In genomic region chr7:66955455-66955919, GRCm38 (mm10) we compare ENCODE assay signal across 8 mouse cellular contexts.
DNase-seq lines count a peak whose midpoint lies in the region; ATAC-seq and TF ChIP-seq lines count a peak whose summit lies in the region.

No protein-coding gene starts in this region.

- no peaks in the 10 kb centered on the region for H3K4me1 ChIP-seq in hindbrain, postnatal 0 days (ENCODE audit: insufficient read depth, low read length)
- peaks cover 9% of the 10 kb centered on the region; the same call in 1 of the 2 replicates for H3K4me1 ChIP-seq in liver, embryonic 12.5 days
- H3K4me1 ChIP-seq in forebrain, embryonic 12.5 days, result no peaks in the 10 kb centered on the region

- H3K27me3 ChIP-seq in hindbrain, postnatal 0 days (ENCODE audit: insufficient read depth, low read length), result no peaks in the 10 kb centered on the region
- no peaks in the 10 kb centered on the region for H3K27me3 ChIP-seq in liver, embryonic 12.5 days (replicated peaks)
- H3K27me3 ChIP-seq in forebrain, embryonic 12.5 days, result no peaks in the 10 kb centered on the region

- no peak for ATAC-seq in cerebellum, adult (ENCODE audit: insufficient number of reproducible peaks, low FRiP score, low TSS enrichment)
- peak; percentile 48; the same call in 1 of the 2 replicates for ATAC-seq in hindbrain, postnatal 0 days
- peak; percentile 64 for ATAC-seq in liver, embryonic 12.5 days
- ATAC-seq in megakaryocyte, adult 5-6 weeks (ENCODE audit: poor library complexity, severe bottlenecking), result no peak
- ATAC-seq in forebrain, embryonic 12.5 days (ENCODE audit: low FRiP score), result no peak

- 42% methylated on average over 8 of the region's 8 CpGs for WGBS in hindbrain, postnatal 0 days
- WGBS in liver, embryonic 12.5 days (ENCODE audit: insufficient replicate concordance), result 50% methylated on average over 8 of the region's 8 CpGs
- 62% methylated on average over 8 of the region's 8 CpGs for WGBS in forebrain, embryonic 12.5 days

- peak; percentile 37 to 48 for DNase-seq in cerebellum, postnatal 10 days
- peak; percentile 56 for DNase-seq in fibroblast of lung, adult 2 months (ENCODE audit: low read depth)
- DNase-seq in hindbrain, postnatal 0 days (ENCODE audit: low spot score), result peak; percentile 20
- DNase-seq in urinary bladder, postnatal 14 days (ENCODE audit: low spot score), result no peak

- H3K36me3 ChIP-seq in hindbrain, postnatal 0 days (ENCODE audit: insufficient read depth, low read length), result no peaks in the 10 kb centered on the region
- H3K36me3 ChIP-seq in liver, embryonic 12.5 days, result no peaks in the 10 kb centered on the region
- no peaks in the 10 kb centered on the region for H3K36me3 ChIP-seq in forebrain, embryonic 12.5 days (replicated peaks)

- no peak overlapping the region for H3K9ac ChIP-seq in hindbrain, postnatal 0 days (replicated peaks; ENCODE audit: low read length)
- no peak overlapping the region for H3K9ac ChIP-seq in liver, embryonic 12.5 days
- no peak overlapping the region for H3K9ac ChIP-seq in forebrain, embryonic 12.5 days

- no peak for TF ChIP-seq CTCF in hindbrain, postnatal 0 days (IDR thresholded peaks at IDR 0.05; ENCODE audit: low read depth)

- H3K27ac ChIP-seq in hindbrain, postnatal 0 days, result no peak overlapping the region
- H3K27ac ChIP-seq in liver, embryonic 12.5 days, result peak overlapping the region; percentile 23; the same call in 1 of the 2 replicates
- H3K27ac ChIP-seq in forebrain, embryonic 12.5 days, result no peak overlapping the region

- no peaks in the 10 kb centered on the region for H3K9me3 ChIP-seq in hindbrain, postnatal 0 days (ENCODE audit: low read length)
- no peaks in the 10 kb centered on the region for H3K9me3 ChIP-seq in liver, embryonic 12.5 days (replicated peaks)
- H3K9me3 ChIP-seq in forebrain, embryonic 12.5 days, result no peaks in the 10 kb centered on the region

- H3K4me2 ChIP-seq in hindbrain, postnatal 0 days (ENCODE audit: low read depth, low read length), result no peak overlapping the region
- no peak overlapping the region for H3K4me2 ChIP-seq in liver, embryonic 12.5 days
- no peak overlapping the region for H3K4me2 ChIP-seq in forebrain, embryonic 12.5 days

- no peak overlapping the region for H3K4me3 ChIP-seq in hindbrain, postnatal 0 days (ENCODE audit: low read length)
- H3K4me3 ChIP-seq in liver, embryonic 12.5 days, result no peak overlapping the region
- H3K4me3 ChIP-seq in forebrain, embryonic 12.5 days (replicated peaks), result no peak overlapping the region

Comparison
In these comparisons a context has a peak if more than half of its experiments do, and no peak if none do; other contexts are left out.
1. ATAC-seq: peak in hindbrain, postnatal 0 days (single experiment) and liver, embryonic 12.5 days (single experiment); none in cerebellum, adult (single experiment), megakaryocyte, adult 5-6 weeks (single experiment) and forebrain, embryonic 12.5 days (single experiment).